Mouse (Mus musculus) neural tube, embryonic 14.5 days (tissue): ENCODE results near the gene Zdhhc20. TPM values are rescaled to one million over a fixed set of nuclear protein-coding genes. Genes with fewer than 3 reads are reported as not detected.

ENCODE experiments used
- ATAC-seq: fragments of 200-750 bp; cut with Nextera tagmentation; 2 replicates; pipeline ENCODE4 v1.8.0; 2017; ENCODE audit warnings: low read depth, mild to moderate bottlenecking, moderate TSS enrichment, moderate library complexity
- H3K27ac ChIP-seq: fragments of 300-500 bp; sonication (generic); 2 replicates; pipeline ENCODE4 v1.5.1; 2014; ENCODE audit warnings: low read depth, mild to moderate bottlenecking, control low read depth, low read length, moderate library complexity, mixed read lengths
- H3K27me3 ChIP-seq: fragments of 300-500 bp; sonication (generic); 2 replicates; pipeline ENCODE4 v1.6.1; 2014; ENCODE audit warnings: low read length; ENCODE audit not compliant: control insufficient read depth, insufficient read depth
- H3K36me3 ChIP-seq: fragments of 300-500 bp; sonication (generic); 2 replicates; pipeline ENCODE4 v1.6.1; 2014; ENCODE audit warnings: low read length, mixed read lengths; ENCODE audit not compliant: control insufficient read depth, insufficient read depth
- H3K4me1 ChIP-seq: fragments of 300-500 bp; sonication (generic); 2 replicates; pipeline ENCODE4 v1.6.1; 2014; ENCODE audit warnings: low read length; ENCODE audit not compliant: control insufficient read depth, insufficient read depth
- H3K4me2 ChIP-seq: fragments of 300-500 bp; sonication (generic); 2 replicates; pipeline ENCODE4 v1.6.1; 2014; ENCODE audit warnings: mild to moderate bottlenecking, low read depth, low read length, control low read depth
- H3K4me3 ChIP-seq: fragments of 300-500 bp; sonication (generic); 2 replicates; pipeline ENCODE4 v1.5.1; 2014; ENCODE audit warnings: low read depth, low read length, control low read depth, mixed read lengths
- H3K9ac ChIP-seq: fragments of 300-500 bp; sonication (generic); replicated peaks from 2 replicates; pipeline ENCODE4 v1.6.1; 2014; ENCODE audit warnings: low read depth, mild to moderate bottlenecking, control low read depth, low read length, mixed read lengths
- H3K9me3 ChIP-seq: fragments of 300-500 bp; sonication (generic); 2 replicates; pipeline ENCODE4 v1.6.1; 2016; ENCODE audit warnings: low read length; ENCODE audit not compliant: control insufficient read depth
- WGBS: fragments of 180-500 bp; shearing (Covaris S2); extraction: QIAGEN DNeasy Blood & Tissue Kit; methylation state at CpG from one replicate; pipeline ENCODE4 v1.1.7; 2014; 5-methylcytosine and 5-hydroxymethylcytosine counted together
- polyA plus RNA-seq: library from polyadenylated mRNA; unstranded; fragments of >200 nt; fragmentation: Nextera tagmentation; extraction: Ambion mirVana; gene quantifications from 2 replicates; pipeline ENCODE4 v1.2.1, GENCODE M21; 2014

The Zdhhc20 gene
- polyA plus RNA-seq, 1 experiment from 2014 or later: 42.8 TPM

- no peaks in the 10 kb centered on the region for H3K36me3 ChIP-seq
- H3K27ac ChIP-seq: no peak overlapping the region
- H3K4me3 ChIP-seq: no peak overlapping the region
- H3K4me1 ChIP-seq: no peaks in the 10 kb centered on the region
- no peak for ATAC-seq
- WGBS: 96% methylated on average over 4 of the region's 4 CpGs
- H3K27me3 ChIP-seq: no peaks in the 10 kb centered on the region
- H3K9me3 ChIP-seq: no peaks in the 10 kb centered on the region
- no peak overlapping the region for H3K9ac ChIP-seq
- no peak overlapping the region for H3K4me2 ChIP-seq
Observed at GRCm38 (mm10) chr14:57820839-57821238, 69.2 kb downstream of the Zdhhc20 start.

- Histone ChIP-seq H3K36me3 (peaks cover 4% of the 10 kb centered on the region; the same call in 1 of the 2 replicates), H3K4me1 (no peaks in the 10 kb centered on the region), H3K4me2 (no peak overlapping the region), H3K27me3 (no peaks in the 10 kb centered on the region), H3K9me3 (no peaks in the 10 kb centered on the region), H3K4me3 (no peak overlapping the region), H3K27ac (no peak overlapping the region), H3K9ac (no peak overlapping the region)
- no peak for ATAC-seq
- WGBS: 97% methylated on average over 5 of the region's 5 CpGs
Observed at GRCm38 (mm10) chr14:57811844-57812243, 78.2 kb downstream of the Zdhhc20 start.

GRCm38 (mm10) chr14:57810886-57811285, 79.2 kb downstream of the Zdhhc20 start:
- Histone ChIP-seq H3K4me3 (no peak overlapping the region), H3K9ac (no peak overlapping the region), H3K4me1 (no peaks in the 10 kb centered on the region), H3K4me2 (no peak overlapping the region), H3K36me3 (peaks cover 4% of the 10 kb centered on the region; the same call in 1 of the 2 replicates), H3K27ac (no peak overlapping the region), H3K9me3 (no peaks in the 10 kb centered on the region), H3K27me3 (no peaks in the 10 kb centered on the region)
- no peak for ATAC-seq
- WGBS: 92% methylated on average over 2 of the region's 2 CpGs

GRCm38 (mm10) chr14:57808558-57808957, 81.5 kb downstream of the Zdhhc20 start:
- H3K27me3 ChIP-seq: no peaks in the 10 kb centered on the region
- no peak for ATAC-seq

GRCm38 (mm10) chr14:57803731-57804130, 86.3 kb downstream of the Zdhhc20 start:
- H3K36me3 ChIP-seq: peaks cover 22% of the 10 kb centered on the region

More at GRCm38 (mm10) chr14:57808558-57808957, 81.5 kb downstream of the Zdhhc20 start:
- Histone ChIP-seq H3K27ac (no peak overlapping the region), H3K9me3 (no peaks in the 10 kb centered on the region), H3K36me3 (peaks cover 14% of the 10 kb centered on the region), H3K9ac (no peak overlapping the region), H3K4me3 (no peak overlapping the region), H3K4me2 (no peak overlapping the region), H3K4me1 (no peaks in the 10 kb centered on the region)
- 70% methylated on average over 5 of the region's 5 CpGs for WGBS

GRCm38 (mm10) chr14:57797991-57798931, 91.8 kb downstream of the Zdhhc20 start, which contains the start of gene Sap18:
TSS of gene Sap18 (plus strand) at chr14:57798180.
- Histone ChIP-seq H3K36me3 (peaks cover 8% of the 10 kb centered on the region), H3K27ac (peak within 1 kb of the TSS; percentile 77), H3K27me3 (no peaks in the 10 kb centered on the region), H3K9ac (peak within 1 kb of the TSS; percentile 80), H3K4me2 (peak within 1 kb of the TSS; percentile 66), H3K4me1 (peaks cover 17% of the 10 kb centered on the region), H3K4me3 (peak within 1 kb of the TSS; percentile 76), H3K9me3 (no peaks in the 10 kb centered on the region)
- peak; percentile 98 for ATAC-seq
- WGBS: under 1% methylated on average over 93 of the region's 99 CpGs

More at GRCm38 (mm10) chr14:57803731-57804130, 86.3 kb downstream of the Zdhhc20 start:
- Histone ChIP-seq H3K4me1 (peaks cover 17% of the 10 kb centered on the region), H3K4me3 (no peak overlapping the region), H3K9me3 (no peaks in the 10 kb centered on the region), H3K27me3 (no peaks in the 10 kb centered on the region), H3K9ac (no peak overlapping the region), H3K27ac (no peak overlapping the region), H3K4me2 (no peak overlapping the region)
- 84% methylated on average over 4 of the region's 4 CpGs for WGBS
- no peak for ATAC-seq

GRCm38 (mm10) chr14:57797551-57797950, 92.5 kb downstream of the Zdhhc20 start:
- H3K4me3 ChIP-seq: peak overlapping the region; percentile 76
- H3K4me1 ChIP-seq: peaks cover 17% of the 10 kb centered on the region
- H3K9ac ChIP-seq: peak overlapping the region; percentile 50
- peak overlapping the region; percentile 77 for H3K27ac ChIP-seq
- 0 out of 2 replicates have a peak, but pooled peaks cover 1% of the 10 kb centered on the region for H3K36me3 ChIP-seq
- peak overlapping the region; percentile 66 for H3K4me2 ChIP-seq
- no peaks in the 10 kb centered on the region for H3K27me3 ChIP-seq
- H3K9me3 ChIP-seq: no peaks in the 10 kb centered on the region
- peak; percentile 63 for ATAC-seq
- 14% methylated on average over 7 of the region's 7 CpGs for WGBS

- no peak overlapping the region for H3K27ac ChIP-seq
- no peak overlapping the region for H3K4me2 ChIP-seq
- no peak for ATAC-seq
- H3K9ac ChIP-seq: no peak overlapping the region
- no peaks in the 10 kb centered on the region for H3K4me1 ChIP-seq
- no peaks in the 10 kb centered on the region for H3K27me3 ChIP-seq
- no peaks in the 10 kb centered on the region for H3K9me3 ChIP-seq
- WGBS: 86% methylated on average over 4 of the region's 4 CpGs
- H3K4me3 ChIP-seq: no peak overlapping the region
- no peaks in the 10 kb centered on the region for H3K36me3 ChIP-seq
Observed at GRCm38 (mm10) chr14:57791171-57791570, 98.9 kb downstream of the Zdhhc20 start.

- Histone ChIP-seq H3K27me3 (no peaks in the 10 kb centered on the region), H3K27ac (no peak overlapping the region), H3K4me2 (no peak overlapping the region), H3K4me1 (no peaks in the 10 kb centered on the region), H3K4me3 (no peak overlapping the region), H3K9me3 (no peaks in the 10 kb centered on the region), H3K36me3 (no peaks in the 10 kb centered on the region), H3K9ac (no peak overlapping the region)
- no peak for ATAC-seq
- 87% methylated on average over 9 of the region's 9 CpGs for WGBS
Observed at GRCm38 (mm10) chr14:57789759-57790158, 100.3 kb downstream of the Zdhhc20 start.
